Mouse (Mus musculus) liver, embryonic 13.5 days (tissue): ENCODE data around the gene Dyrk1b. TPM values are rescaled to one million over a fixed set of nuclear protein-coding genes. Genes with fewer than 3 reads are reported as not detected.
A peak's percentile ranks its signal among the peaks of the same experiment; 100 is the strongest.
"Not testable (repeated sequence)": the region's sequence is repeated elsewhere in the genome, so short reads cannot be mapped to it uniquely, and the experiment has no call there.

ENCODE experiments used
- ATAC-seq: fragments of 200-750 bp; cut with Nextera tagmentation; 2 replicates; pipeline ENCODE4 v1.8.0; 2017; ENCODE audit warnings: low read depth, mild to moderate bottlenecking, moderate number of reproducible peaks, moderate library complexity
- DNase-seq: peaks from one replicate; pipeline ENCODE4 v3.0.0; 2022
- H3K27ac ChIP-seq: fragments of 300-500 bp; sonication (generic); 2 replicates; pipeline ENCODE4 v1.5.1; 2015; ENCODE audit warnings: moderate library complexity, mild to moderate bottlenecking, inconsistent platforms
- H3K27me3 ChIP-seq: fragments of 300-500 bp; sonication (generic); 2 replicates; pipeline ENCODE4 v1.6.1; 2015; ENCODE audit warnings: mild to moderate bottlenecking, inconsistent platforms
- H3K36me3 ChIP-seq: fragments of 300-500 bp; sonication (generic); 2 replicates; pipeline ENCODE4 v1.6.1; 2015; ENCODE audit warnings: mild to moderate bottlenecking, inconsistent platforms
- H3K4me1 ChIP-seq: fragments of 300-500 bp; sonication (generic); replicated peaks from 2 replicates; pipeline ENCODE4 v1.6.1; 2015; ENCODE audit warnings: inconsistent platforms
- H3K4me2 ChIP-seq: fragments of 300-500 bp; sonication (generic); 2 replicates; pipeline ENCODE4 v1.6.1; 2015; ENCODE audit warnings: inconsistent platforms, mild to moderate bottlenecking, moderate library complexity
- H3K4me3 ChIP-seq: fragments of 300-500 bp; sonication (generic); replicated peaks from 2 replicates; pipeline ENCODE4 v1.5.1; 2015; ENCODE audit warnings: mild to moderate bottlenecking, inconsistent platforms
- H3K9ac ChIP-seq: fragments of 300-500 bp; sonication (generic); 2 replicates; pipeline ENCODE4 v1.6.1; 2015; ENCODE audit warnings: mild to moderate bottlenecking, inconsistent platforms
- H3K9me3 ChIP-seq: fragments of 300-500 bp; sonication (generic); replicated peaks from 2 replicates; pipeline ENCODE4 v1.6.1; 2016; ENCODE audit warnings: inconsistent platforms
- WGBS: fragments of 180-500 bp; shearing (Covaris S2); methylation state at CpG from one replicate; pipeline ENCODE4 v1.1.7; 2015; ENCODE audit not compliant: insufficient replicate concordance; 5-methylcytosine and 5-hydroxymethylcytosine counted together
- polyA plus RNA-seq: library from polyadenylated mRNA; unstranded; fragments of >200 nt; fragmentation: Nextera tagmentation; extraction: Ambion mirVana; gene quantifications from 2 replicates; pipeline ENCODE4 v1.2.1, GENCODE M21; 2015

Dyrk1b gene
- polyA plus RNA-seq, result 1.6 and 1.7 TPM in 2 replicates

- Histone ChIP-seq H3K9me3 (no peaks in the 10 kb centered on the region), H3K27ac (peak within 1 kb of the TSS; percentile 87), H3K4me1 (peaks cover 22% of the 10 kb centered on the region), H3K4me3 (peak within 1 kb of the TSS; percentile 80), H3K4me2 (peak within 1 kb of the TSS; percentile 97), H3K27me3 (no peaks in the 10 kb centered on the region), H3K36me3 (peaks cover 73% of the 10 kb centered on the region), H3K9ac (peak within 1 kb of the TSS; percentile 83)
- peak; percentile 77 for ATAC-seq
- DNase-seq, result peak; percentile 95
- 0% methylated on average over 25 of the region's 25 CpGs for WGBS
These were observed at the start of gene Dyrk1b for GRCm38 (mm10) chr7:28179228-28179627. Gene Dyrk1b, plus strand, starts transcription at chr7:28179469.

- Histone ChIP-seq H3K4me3 (no peak overlapping the region), H3K4me2 (no peak overlapping the region), H3K9ac (no peak overlapping the region), H3K9me3 (no peaks in the 10 kb centered on the region), H3K27ac (no peak overlapping the region), H3K4me1 (no peaks in the 10 kb centered on the region), H3K36me3 (no peaks in the 10 kb centered on the region), H3K27me3 (no peaks in the 10 kb centered on the region)
- WGBS, result 45% methylated on average over 5 of the region's 5 CpGs
- DNase-seq (no peak), ATAC-seq (no peak)
These were observed 41.7 kb upstream of the Dyrk1b start for GRCm38 (mm10) chr7:28137613-28138012.

GRCm38 (mm10) chr7:28148263-28148662, 31.0 kb upstream of the Dyrk1b start:
- Histone ChIP-seq H3K9ac (no peak overlapping the region), H3K36me3 (no peaks in the 10 kb centered on the region), H3K4me2 (no peak overlapping the region), H3K9me3 (0 out of 2 replicates have a peak, but pooled peaks cover 4% of the 10 kb centered on the region), H3K4me3 (no peak overlapping the region), H3K27ac (no peak overlapping the region), H3K4me1 (no peaks in the 10 kb centered on the region), H3K27me3 (no peaks in the 10 kb centered on the region)
- DNase-seq (peak; percentile 13), ATAC-seq (no peak)
- whole genome bisulfite sequencing, result 18% methylated on average over 3 of the region's 3 CpGs

- Histone ChIP-seq H3K9ac (no peak overlapping the region), H3K36me3 (no peaks in the 10 kb centered on the region), H3K4me2 (no peak overlapping the region), H3K9me3 (no peaks in the 10 kb centered on the region), H3K27me3 (no peaks in the 10 kb centered on the region), H3K4me1 (no peaks in the 10 kb centered on the region), H3K27ac (no peak overlapping the region), H3K4me3 (no peak overlapping the region)
- ATAC-seq (no peak), DNase-seq (no peak)
- WGBS, result 79% methylated on average over 1 of the region's 1 CpGs
These were observed 29.4 kb upstream of the Dyrk1b start for GRCm38 (mm10) chr7:28149841-28150240.

GRCm38 (mm10) chr7:28151584-28152221, 27.6 kb upstream of the Dyrk1b start:
- Histone ChIP-seq H3K4me3 (no peak overlapping the region), H3K36me3 (no peaks in the 10 kb centered on the region), H3K4me2 (no peak overlapping the region), H3K9me3 (no peaks in the 10 kb centered on the region), H3K27ac (no peak overlapping the region), H3K9ac (no peak overlapping the region), H3K27me3 (no peaks in the 10 kb centered on the region), H3K4me1 (no peaks in the 10 kb centered on the region)
- DNase-seq, result peak; percentile 18
- 11% methylated on average over 13 of the region's 13 CpGs for WGBS
- no peak for ATAC-seq

GRCm38 (mm10) chr7:28153595-28153994, 25.7 kb upstream of the Dyrk1b start:
- H3K27ac ChIP-seq, H3K36me3 ChIP-seq, H3K9me3 ChIP-seq, DNase-seq, H3K4me2 ChIP-seq, H3K4me1 ChIP-seq, H3K27me3 ChIP-seq, H3K9ac ChIP-seq, ATAC-seq, H3K4me3 ChIP-seq: not testable (repeated sequence)
- WGBS, result 34% methylated on average over 5 of the region's 5 CpGs

GRCm38 (mm10) chr7:28159292-28159691, 20.0 kb upstream of the Dyrk1b start:
- WGBS, result 31% methylated on average over 6 of the region's 6 CpGs
- Histone ChIP-seq H3K4me3 (no peak overlapping the region), H3K27ac (no peak overlapping the region), H3K4me2 (no peak overlapping the region), H3K9ac (no peak overlapping the region), H3K9me3 (no peaks in the 10 kb centered on the region), H3K36me3 (no peaks in the 10 kb centered on the region), H3K27me3 (no peaks in the 10 kb centered on the region), H3K4me1 (no peaks in the 10 kb centered on the region)
- no peak for DNase-seq
- no peak for ATAC-seq

GRCm38 (mm10) chr7:28159893-28160292, 19.4 kb upstream of the Dyrk1b start:
- WGBS, result 63% methylated on average over 3 of the region's 3 CpGs
- ATAC-seq (no peak), DNase-seq (no peak)

GRCm38 (mm10) chr7:28161163-28161749, 18.0 kb upstream of the Dyrk1b start:
- WGBS, result 43% methylated on average over 9 of the region's 9 CpGs

More at GRCm38 (mm10) chr7:28159893-28160292, 19.4 kb upstream of the Dyrk1b start:
- H3K9me3 ChIP-seq, result no peaks in the 10 kb centered on the region
- H3K27ac ChIP-seq, result no peak overlapping the region
- H3K9ac ChIP-seq, result no peak overlapping the region
- H3K36me3 ChIP-seq, result no peaks in the 10 kb centered on the region
- H3K27me3 ChIP-seq, result no peaks in the 10 kb centered on the region
- no peaks in the 10 kb centered on the region for H3K4me1 ChIP-seq
- H3K4me3 ChIP-seq, result no peak overlapping the region
- no peak overlapping the region for H3K4me2 ChIP-seq

GRCm38 (mm10) chr7:28165406-28165805, 13.9 kb upstream of the Dyrk1b start:
- no peak for ATAC-seq
- Histone ChIP-seq H3K4me2 (no peak overlapping the region), H3K36me3 (no peaks in the 10 kb centered on the region), H3K27ac (no peak overlapping the region), H3K27me3 (no peaks in the 10 kb centered on the region), H3K4me1 (peaks cover 20% of the 10 kb centered on the region), H3K4me3 (no peak overlapping the region), H3K9ac (no peak overlapping the region), H3K9me3 (0 out of 2 replicates have a peak, but pooled peaks cover 7% of the 10 kb centered on the region)
- WGBS, result 68% methylated on average over 6 of the region's 6 CpGs
- DNase-seq, result no peak

More at GRCm38 (mm10) chr7:28161163-28161749, 18.0 kb upstream of the Dyrk1b start:
- no peaks in the 10 kb centered on the region for H3K27me3 ChIP-seq
- no peaks in the 10 kb centered on the region for H3K4me1 ChIP-seq
- no peak overlapping the region for H3K9ac ChIP-seq
- no peak for DNase-seq
- no peak overlapping the region for H3K27ac ChIP-seq
- no peak overlapping the region for H3K4me2 ChIP-seq
- H3K9me3 ChIP-seq, result 0 out of 2 replicates have a peak, but pooled peaks cover 7% of the 10 kb centered on the region
- no peak overlapping the region for H3K4me3 ChIP-seq
- no peak for ATAC-seq
- no peaks in the 10 kb centered on the region for H3K36me3 ChIP-seq

- WGBS, result 2% methylated on average over 9 of the region's 9 CpGs
- Histone ChIP-seq H3K4me3 (peak overlapping the region; percentile 87), H3K4me1 (peaks cover 50% of the 10 kb centered on the region), H3K4me2 (peak overlapping the region; percentile 99), H3K27me3 (no peaks in the 10 kb centered on the region), H3K9ac (peak overlapping the region; percentile 83), H3K9me3 (0 out of 2 replicates have a peak, but pooled peaks cover 7% of the 10 kb centered on the region), H3K27ac (peak overlapping the region; percentile 86), H3K36me3 (0 out of 2 replicates have a peak, but pooled peaks cover 4% of the 10 kb centered on the region)
- peak; percentile 65 for DNase-seq
- ATAC-seq, result peak; percentile 41
These were observed 10.8 kb upstream of the Dyrk1b start for GRCm38 (mm10) chr7:28168320-28169115.
